Mouse (Mus musculus) NIH3T3 (cell line): ENCODE results near the gene Tenm2.

Experiments
- DNase-seq: peaks from one replicate; pipeline ENCODE4 v3.0.0-alpha.2; 2012; ENCODE audit warnings: low read depth

Tenm2 gene

DNA sequence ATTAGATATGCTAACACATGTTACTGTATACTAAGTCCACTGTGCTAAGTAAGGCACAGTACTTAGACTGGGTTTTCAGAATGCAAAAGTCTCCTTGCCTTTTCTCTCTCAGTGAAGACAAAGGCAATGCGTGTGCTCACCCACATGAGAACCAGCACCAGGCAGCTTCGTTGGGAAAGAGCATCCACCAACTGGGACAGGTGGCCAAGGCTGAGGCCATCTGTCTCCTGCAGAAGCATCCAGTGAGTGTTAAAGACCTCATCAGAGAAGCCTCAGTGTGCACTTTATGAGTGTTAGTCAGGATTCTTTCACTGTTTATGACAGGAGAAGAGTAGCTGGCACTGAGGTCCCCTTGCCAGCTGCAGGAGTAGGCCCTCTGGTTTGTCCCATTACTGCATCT is 669.6 kb downstream of the Tenm2 start:
- no peak for DNase-seq

DNA sequence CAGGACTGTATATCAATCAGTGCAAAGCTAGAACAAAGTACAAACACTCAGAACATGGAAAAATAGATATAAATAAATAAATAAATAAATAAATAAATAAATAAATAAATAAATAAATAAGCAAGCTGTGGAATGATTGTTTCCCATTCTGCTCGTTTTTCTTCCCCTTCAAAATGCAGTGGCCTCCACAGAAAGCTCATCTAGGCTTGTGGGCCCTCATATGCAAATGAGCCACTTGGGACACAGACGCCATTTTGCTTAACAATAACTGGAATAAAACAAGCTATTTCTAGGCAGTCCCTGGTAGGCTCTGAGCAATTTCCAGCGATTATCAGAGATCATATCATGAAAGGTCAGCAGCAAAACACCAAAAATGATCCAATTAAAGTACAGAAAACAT is 672.9 kb downstream of the Tenm2 start:
- DNase-seq = no peak

DNA sequence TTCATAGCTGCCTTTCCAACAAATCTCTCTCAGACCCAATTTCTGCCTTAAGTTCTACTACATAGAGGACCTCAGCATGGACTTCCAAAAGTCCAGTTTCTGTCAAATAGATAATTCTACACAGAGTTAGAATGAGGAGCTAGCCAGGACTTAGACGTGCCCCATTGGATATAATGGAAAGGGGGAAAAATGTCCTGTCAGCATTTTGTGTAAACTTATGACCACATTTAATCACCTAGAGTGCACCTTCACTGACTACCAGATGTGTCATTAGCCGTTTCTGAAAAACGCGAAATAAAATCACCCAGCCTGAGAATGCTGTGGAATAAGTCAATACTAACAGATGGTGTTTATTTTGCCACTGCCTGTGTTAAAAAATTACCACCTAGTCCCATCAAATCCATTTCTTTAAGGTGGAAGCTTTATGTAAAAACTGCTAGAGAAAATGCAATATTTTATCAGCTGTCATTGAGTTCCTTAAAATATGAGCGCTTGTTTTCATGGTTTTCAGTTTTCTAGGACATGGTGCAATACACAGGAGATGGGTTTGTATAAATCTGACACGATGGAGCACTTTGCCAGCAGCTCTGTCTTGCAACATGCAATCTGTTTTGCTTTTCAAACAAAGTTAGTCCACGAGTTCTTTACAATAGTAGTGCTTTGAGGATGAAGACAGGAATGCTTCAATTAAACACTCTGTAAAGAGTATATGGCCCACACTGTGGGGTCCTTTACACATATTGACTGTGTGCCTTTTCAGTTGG is 674.8 kb downstream of the Tenm2 start:
- no peak for DNase-seq

DNA sequence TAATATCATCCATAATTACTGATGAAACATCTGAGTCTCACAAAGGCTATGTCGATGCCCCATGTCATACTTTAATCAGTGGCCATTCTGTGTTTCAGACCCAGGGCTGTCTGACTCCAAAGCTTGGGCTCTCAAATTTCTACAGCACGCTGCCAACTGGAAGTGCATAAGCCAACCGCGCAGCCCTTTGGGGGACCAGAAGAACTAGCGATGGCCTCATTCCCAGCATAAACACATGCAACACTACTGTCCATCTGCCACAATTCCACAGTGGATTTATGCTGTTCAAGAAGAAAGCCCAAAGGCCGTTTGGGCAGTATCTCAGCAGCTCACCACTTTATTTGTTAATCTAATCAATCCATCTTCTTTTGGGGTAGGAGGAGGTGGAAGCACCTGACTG is 678.4 kb downstream of the Tenm2 start:
- no peak for DNase-seq

DNA sequence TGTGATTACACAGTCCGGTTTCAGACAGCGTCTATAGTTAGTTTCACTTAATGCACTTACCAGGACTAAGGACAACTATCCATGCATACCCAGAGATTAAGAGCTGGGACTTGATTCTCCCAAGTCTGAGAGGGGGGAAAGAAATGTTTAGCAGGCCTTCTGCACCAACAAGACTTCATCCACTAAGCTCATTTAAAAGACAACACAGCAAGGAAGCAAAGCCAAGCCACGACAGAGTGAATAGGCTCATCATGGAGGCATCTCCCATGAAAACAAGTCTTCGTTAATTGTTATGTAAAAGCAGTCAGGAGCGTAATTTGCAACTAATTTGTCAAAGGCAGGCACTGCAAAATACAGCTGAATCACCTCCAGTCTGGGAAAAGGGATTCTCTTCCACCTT is 682.5 kb downstream of the Tenm2 start:
- DNase-seq = no peak

DNA sequence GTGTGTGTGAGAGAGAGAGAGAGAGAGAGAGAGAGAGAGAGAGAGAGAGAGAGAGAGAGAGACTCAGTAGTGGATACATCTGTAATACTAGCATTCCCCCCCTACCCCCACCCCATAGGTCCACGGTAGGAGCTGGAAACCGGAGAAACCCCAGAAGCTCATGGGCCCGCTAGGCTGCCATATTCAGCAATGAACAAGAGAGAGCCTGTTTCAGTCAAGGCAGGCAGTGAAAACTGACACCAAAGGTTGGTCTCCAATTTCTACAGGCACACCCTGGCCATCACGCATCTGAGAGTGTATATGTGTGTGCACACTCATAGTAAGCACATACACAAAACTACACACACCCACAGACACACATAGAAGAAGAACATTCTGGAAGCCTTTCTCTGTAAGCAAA is 685.1 kb downstream of the Tenm2 start:
- no peak for DNase-seq

DNA sequence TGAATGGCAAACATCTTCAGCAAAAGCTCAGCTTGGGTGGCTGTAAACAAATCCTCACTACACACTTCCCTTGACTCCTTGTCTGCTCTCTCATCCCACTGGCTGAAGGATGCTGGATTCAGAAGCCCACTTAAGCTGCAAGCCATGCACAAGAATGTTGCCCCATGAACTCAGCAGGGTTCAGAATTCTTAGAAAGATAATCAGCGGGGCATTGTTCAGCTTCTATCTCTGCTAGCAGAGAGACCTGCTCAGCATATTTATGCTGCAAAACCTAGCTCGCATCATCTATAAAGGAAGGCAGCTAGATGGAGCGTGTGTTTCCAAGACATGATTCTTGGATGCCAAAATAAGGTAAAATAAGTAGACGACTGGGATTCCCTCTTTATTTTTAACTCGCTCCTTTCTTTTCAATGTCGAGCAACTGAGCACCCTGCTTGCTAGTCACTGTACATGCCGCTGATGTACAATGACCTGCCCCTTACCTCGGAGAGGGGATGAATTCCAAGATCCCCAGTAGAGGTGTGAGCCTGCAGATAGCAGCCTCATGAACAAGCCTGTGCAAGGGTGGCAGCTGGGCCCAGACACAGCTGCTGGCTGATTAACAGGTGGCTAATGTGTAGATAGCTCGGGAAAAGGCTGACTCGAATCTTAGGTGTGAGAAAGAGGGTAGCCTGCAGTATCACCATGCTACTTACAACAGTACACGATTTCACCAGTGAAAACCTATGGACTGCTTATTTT is 686.2 kb downstream of the Tenm2 start:
- no peak for DNase-seq

DNA sequence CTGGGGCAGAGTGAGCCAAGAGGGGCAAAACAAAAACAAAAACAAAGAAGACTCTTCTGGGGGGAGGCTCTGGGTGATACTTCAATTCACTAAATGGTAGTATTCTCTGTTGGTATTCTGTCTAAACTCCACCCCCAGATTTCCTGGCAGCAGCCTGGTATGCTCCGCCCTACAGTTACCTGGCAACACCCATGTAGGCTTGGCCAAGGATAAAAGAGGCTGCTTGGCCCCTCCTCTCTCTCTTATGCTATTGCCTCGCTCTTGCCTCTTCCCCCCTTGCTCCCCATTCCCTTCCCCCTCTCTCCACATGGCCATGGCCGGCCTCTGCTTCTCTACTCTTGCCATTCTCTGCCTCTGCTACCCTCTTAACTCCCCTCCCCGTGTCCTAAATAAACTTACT is 687.6 kb downstream of the Tenm2 start:
- DNase-seq = no peak

DNA sequence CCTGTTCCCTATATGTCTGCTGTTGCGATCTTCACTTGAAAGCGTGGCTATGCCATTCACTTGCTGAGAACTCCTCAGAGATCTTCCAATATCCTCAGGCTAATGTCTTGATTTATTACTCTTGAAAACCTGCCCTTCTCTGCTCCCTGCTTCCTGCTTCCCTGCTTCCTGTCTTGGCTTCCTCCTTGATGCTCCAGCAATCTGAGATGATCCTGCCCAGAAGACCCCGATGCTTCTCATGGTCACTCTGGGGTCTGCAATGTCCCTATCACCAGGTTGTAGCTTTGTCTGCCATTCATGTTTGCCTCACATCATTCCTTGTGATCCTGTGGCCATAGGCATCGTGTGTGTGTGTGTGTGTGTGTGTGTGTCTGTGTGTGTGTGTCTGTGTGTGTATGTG is 697.6 kb downstream of the Tenm2 start:
- DNase-seq = no peak

DNA sequence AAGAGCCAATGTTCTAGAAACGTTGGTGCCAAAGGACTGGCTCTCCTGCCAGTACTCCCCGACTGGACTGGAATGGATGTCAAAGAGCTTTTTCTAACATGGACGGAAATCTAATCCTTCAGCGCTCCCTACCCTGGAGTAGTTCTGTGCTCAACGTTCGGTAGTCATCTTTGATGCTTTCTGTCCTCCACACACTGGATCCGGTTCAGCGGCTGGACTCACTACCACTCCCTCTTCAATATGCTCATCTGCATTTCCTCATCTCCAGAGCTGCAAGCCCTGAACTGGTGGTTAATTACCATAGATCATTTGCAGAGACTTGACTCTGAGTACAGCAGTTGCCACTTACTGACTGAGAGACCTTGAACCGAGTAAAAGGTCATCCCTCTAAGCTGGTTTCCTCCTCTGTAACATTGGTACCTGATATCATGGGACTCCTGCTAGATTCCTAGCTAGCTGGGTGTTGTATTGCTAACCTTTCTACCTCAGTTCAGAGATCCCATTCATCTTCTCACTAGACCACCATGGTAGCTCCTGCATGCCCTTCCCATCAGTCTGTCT is 698.1 kb downstream of the Tenm2 start:
- DNase-seq = no peak

DNA sequence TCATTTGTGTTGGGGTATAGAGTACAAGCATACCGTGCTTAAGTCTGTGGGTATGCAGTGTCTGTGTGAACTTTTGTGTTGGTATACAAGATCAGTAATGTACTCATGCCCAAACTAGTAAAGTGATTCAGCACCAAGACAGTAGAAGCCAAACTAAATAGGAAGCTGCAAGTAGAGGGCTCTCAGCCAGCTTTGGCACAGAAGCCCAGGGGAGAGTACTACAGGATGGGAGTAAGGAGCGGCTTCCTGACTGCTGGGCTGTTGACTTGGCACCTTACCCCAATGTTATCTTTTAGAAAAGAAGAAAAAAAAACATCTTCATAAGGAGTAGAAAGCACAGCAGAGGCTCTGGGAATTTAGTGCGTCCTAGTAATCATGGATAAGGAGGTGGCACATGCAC is 700.2 kb downstream of the Tenm2 start:
- no peak for DNase-seq

DNA sequence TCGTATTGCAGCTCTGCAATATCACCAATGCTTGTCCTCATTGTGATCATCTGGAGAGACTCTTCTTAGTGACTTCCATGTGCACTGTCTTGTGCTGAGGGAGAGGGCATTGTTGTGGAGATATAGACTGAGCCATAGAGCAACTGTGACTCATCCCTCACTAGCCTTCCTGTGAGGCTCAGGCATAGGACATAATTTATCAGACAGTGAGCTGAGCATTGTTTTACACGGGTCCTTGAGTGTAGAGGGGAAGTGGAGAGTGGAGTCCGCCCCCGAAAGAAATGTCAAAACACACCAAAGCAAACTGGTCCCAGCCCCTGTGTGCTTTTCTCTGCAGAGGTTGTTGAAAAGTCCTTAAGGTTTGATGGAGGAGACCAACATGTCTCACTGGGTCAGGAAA is 704.1 kb downstream of the Tenm2 start:
- DNase-seq = no peak

DNA sequence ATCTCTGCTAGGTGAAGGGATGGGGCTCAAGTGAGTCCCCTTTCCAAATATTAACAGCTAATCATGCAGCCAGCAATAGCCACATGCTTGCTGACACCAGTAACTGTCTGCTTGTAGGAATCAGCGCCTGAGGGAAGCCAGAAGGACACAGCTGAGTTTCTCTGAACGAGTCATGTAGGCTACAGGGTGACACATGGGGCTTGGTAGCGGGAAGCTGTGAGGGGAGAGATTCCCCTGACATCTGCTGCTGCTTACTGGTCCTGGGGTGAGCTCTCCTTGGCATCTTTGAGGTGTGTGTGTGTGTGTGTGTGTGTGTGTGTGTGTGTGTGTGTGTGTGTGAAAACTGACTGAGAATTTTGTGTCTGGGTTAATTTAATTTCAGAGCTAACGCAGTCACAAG is 708.3 kb downstream of the Tenm2 start:
- no peak for DNase-seq

DNA sequence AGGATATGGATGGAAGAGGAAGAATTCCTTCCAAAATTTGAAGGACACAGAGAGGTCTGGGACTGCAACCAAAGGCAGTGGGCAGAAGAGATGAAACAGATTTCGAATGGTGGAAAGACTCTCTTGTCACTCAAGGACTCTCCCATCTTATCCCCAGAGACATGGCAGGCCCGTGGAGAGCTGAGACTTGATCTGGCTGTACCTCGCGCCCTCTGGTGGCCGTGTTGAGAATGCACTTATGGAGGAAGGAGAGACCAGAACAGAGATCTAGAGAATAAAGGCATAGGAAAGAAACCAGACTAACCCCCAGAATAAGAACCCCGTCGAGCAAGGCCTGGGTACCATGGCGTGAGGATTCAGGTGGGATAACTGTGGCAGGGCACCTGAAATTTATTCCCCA is 709.4 kb downstream of the Tenm2 start:
- peak; percentile 79 for DNase-seq

DNA sequence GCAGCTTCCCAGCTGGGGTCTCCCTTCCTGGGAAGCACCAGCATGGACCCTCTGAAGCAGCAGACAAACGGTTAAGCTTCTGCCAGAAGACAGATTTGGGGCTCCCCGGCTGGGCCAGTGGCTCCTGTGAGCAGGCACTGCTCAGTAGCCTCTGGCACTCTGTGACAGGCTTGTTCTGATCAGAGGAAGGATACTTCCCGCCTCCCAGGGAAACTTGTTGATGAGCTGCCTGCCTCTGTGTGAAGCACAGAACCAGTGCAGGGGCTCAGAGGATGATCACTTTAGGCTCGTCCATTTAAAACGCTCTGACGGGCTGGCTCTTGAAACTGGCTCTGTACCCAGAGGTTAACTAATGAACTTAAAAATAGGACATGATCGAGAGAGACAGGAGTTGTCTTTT is 723.3 kb downstream of the Tenm2 start:
- no peak for DNase-seq

DNA sequence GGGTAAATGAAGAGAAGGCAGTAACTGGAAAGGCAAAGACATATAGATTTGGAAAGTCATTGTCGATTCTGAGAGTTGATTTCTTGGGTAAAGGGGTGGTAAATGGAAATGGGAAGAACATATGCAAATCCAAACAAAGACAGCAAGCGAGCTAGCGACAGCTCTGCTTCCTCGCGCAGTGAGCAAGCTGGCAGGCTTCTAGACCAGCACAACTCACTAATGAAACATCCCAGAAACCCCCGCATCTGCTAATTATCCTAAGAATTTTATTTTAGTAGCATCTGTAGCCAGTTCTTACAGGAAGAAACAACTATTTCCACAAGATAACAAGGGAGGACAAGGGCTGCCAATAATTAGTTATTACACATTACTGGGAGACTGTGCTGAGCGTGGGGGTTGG is 727.5 kb downstream of the Tenm2 start:
- DNase-seq = no peak

DNA sequence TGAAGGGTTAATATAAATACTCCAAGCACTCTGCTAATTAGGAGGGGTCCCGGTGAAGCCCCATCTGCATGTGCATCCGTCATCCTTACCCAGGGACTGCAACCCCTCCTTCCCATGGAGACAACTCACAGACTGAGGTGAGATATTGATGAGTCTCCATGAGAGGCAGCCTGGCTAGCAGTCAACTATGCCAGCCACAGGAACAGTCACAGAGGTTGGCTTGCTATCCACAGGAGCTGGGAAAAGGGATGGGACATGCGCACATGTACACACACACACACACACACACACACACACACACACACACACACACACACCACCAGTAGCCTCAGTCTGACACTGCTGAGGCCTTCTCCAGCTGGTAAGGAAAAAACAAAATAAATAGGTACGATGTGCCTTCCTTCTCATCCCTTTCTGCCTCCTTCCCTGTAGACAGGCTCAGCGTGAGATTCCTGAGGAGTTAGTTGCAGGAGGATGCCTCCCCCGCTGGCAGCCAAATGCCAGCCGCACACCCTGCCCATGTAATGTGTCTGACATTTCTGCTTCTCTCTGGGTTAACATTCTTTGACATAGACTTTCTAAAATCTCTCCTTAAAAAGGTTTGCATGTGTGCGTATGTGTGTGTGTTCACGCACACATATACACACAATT is 740.7 kb downstream of the Tenm2 start:
- no peak for DNase-seq

DNA sequence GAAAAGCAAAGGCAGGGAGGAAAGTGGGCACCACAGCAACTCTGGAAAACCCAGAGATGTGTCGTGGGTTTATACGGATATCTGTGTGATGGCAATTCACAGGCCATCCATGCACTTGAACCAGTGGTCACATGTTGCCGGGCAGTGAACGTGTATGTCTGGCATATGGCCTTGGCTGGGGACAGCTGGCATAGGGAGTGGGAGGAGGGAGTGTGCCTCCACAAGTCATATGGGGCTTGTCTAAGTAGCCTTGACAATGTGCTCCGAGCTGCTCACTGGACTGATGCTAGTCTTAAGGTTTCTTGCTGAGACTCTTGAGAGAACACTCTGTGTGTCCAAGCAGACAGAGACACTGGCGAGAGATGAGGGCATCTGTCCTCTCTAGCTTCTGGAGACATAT is 743.5 kb downstream of the Tenm2 start:
- DNase-seq = no peak

DNA sequence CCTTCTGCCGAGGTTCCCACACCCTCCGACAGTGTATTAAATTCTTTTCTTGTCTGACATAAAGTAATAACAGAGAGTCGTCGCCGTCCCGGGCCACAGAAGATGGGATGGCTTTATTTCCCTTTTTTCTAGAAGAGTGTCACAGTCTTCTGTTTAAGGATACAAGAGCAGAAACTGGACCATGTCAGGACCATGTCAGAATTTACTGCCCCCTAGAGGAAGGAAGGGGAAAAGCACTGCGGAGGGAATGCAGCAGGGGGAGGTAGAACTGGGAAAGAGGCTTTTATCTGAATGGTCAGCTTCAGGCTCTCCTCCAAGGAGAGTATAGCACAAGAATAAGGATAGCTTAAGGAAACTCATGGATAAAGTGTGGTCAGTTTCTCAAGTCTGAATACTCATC is 745.7 kb downstream of the Tenm2 start:
- peak; percentile 11 for DNase-seq

DNA sequence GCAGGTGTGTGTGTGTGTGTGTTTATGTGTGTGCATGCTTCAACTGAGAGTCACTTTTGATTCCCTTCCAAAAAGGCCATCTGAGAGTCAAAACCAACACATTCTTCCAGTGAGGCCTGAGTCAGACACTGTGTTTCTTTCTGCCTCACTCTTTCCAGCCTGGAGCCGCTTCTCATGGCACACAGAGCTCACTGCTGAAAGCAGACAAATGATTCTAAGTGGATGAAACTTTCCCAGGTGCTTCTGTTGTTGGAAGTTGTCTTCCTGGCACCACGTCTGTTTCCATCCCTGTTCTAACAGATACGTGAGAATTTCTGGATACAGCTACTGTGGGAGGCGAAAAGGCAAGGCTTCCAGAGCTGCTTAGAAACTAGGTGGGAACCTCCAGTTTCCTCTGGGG is 747.1 kb downstream of the Tenm2 start:
- DNase-seq = no peak

DNA sequence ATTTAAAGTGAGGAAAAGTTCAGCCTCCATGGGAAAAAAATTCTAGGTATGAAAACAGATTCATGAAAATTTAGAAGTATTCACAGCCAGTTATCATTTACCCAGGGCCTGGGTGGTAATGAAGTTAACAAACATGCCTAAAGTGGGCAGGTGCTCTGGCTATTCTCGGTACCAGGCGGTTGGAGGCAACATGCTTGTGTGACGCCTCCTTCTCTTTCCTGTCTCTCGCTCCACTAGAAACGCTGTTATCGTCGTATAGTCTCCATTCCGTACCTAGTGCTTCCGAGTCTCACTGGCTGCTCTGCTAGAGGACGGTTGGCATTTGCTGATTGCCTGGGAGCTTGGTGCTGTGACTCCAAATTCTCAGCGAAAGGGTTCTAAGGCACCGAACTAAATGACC is 749.7 kb downstream of the Tenm2 start:
- DNase-seq = no peak

DNA sequence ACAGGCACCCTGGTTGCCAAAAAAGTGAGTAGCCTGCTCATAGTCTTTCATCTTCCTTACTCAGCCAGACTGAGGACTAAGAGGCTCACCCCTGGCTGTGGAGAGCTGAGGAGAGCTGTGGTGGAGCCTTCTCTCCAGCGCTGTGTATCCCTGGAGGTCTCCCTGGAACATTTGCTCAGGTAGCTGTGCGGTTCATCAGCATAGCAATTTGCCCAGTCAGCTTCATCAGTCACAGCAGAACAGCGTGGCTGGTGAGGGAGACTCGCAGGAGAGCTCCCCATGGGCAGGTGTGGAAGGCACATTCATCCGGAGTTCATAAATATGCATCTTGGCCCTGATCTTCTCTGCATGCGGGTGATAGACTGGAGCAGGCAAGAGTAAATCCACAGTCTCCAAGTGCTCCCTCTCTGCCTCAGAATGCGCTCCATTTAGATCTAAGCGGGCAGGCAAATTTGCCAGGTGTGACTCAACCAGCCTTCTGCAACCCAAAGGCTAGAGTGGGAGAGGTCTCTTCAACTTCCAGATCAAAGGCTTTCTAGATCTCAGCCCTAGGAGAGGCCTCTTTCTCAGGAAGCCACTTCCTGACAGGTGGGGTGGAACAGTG is 751.2 kb downstream of the Tenm2 start:
- no peak for DNase-seq

DNA sequence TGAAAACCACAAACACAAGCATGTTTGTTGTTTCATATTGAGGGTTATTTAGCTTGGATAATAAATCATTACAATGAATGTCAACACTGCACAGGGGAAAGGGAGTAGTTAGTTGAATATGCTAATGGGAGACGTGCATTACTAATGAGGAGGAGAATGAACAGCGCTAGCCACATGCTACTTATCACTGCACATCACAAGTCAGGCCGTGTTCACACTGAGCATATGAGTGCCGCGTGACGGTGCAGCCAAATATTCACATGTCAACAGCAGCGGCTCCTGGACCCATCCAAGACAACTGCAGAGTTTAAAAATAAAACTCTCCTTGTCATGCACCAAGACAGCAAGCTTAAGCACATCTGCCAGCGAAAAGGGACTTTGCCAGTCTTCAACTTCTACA is 753.6 kb downstream of the Tenm2 start:
- no peak for DNase-seq
